Mouse (Mus musculus) cortical plate, adult 2 months (tissue): ENCODE measurements around the gene Ccnd3. TPM values are rescaled to one million over a fixed set of nuclear protein-coding genes. Genes with fewer than 3 reads are reported as not detected.

ENCODE experiments used
- H3K27ac ChIP-seq: fragments of 200-500 bp; 2 replicates; pipeline ENCODE4 v1.5.1; 2012; ENCODE audit warnings: low read length, control low read depth, inconsistent platforms; ENCODE audit not compliant: insufficient read depth
- H3K4me1 ChIP-seq: fragments of 200-500 bp; 2 replicates; pipeline ENCODE4 v1.6.1; 2011; ENCODE audit warnings: low read length; ENCODE audit not compliant: control insufficient read depth, insufficient read depth
- H3K4me3 ChIP-seq: fragments of 200-500 bp; 2 replicates; pipeline ENCODE4 v1.5.1; 2011; ENCODE audit warnings: mild to moderate bottlenecking, low read length, control low read depth; ENCODE audit not compliant: insufficient read depth
- CTCF ChIP-seq: fragments of 200-500 bp; IDR thresholded peaks from 2 replicates; pipeline ENCODE4 v1.5.1; 2011; ENCODE audit warnings: mild to moderate bottlenecking, control low read depth, low read length; ENCODE audit not compliant: insufficient read depth; ENCODE audit errors: extremely low read depth
- POLR2A ChIP-seq: fragments of 200-500 bp; IDR thresholded peaks from 2 replicates; pipeline ENCODE4 v1.6.1; 2011; ENCODE audit warnings: mild to moderate bottlenecking, low read length, control low read depth; ENCODE audit not compliant: insufficient read depth; ENCODE audit errors: extremely low read depth
- polyA plus RNA-seq: library from polyadenylated mRNA; depleted of rRNA; stranded (reverse); fragments of >200 nt; gene quantifications from 2 replicates; pipeline ENCODE4 v1.2.3, GENCODE M21; 2012

The Ccnd3 gene
- polyA plus RNA-seq, 1 experiment = 31.3 TPM

GRCm38 (mm10) chr17:47467659-47468058 is 37.2 kb upstream of the Ccnd3 start:
- Histone ChIP-seq H3K4me1 (no peaks in the 10 kb centered on the region), H3K27ac (no peak overlapping the region), H3K4me3 (no peak overlapping the region)
- TF ChIP-seq CTCF = no peak
- TF ChIP-seq POLR2A = no peak

GRCm38 (mm10) chr17:47468063-47468462 is 36.8 kb upstream of the Ccnd3 start:
- Histone ChIP-seq H3K27ac (no peak overlapping the region), H3K4me1 (no peaks in the 10 kb centered on the region), H3K4me3 (no peak overlapping the region)
- no peak for TF ChIP-seq POLR2A
- TF ChIP-seq CTCF = no peak

GRCm38 (mm10) chr17:47468466-47468865 is 36.4 kb upstream of the Ccnd3 start:
- H3K4me3 ChIP-seq = no peak overlapping the region
- no peaks in the 10 kb centered on the region for H3K4me1 ChIP-seq
- H3K27ac ChIP-seq = no peak overlapping the region
- TF ChIP-seq CTCF (no peak), POLR2A (no peak)

GRCm38 (mm10) chr17:47469642-47470041 is 35.2 kb upstream of the Ccnd3 start:
- H3K27ac ChIP-seq = no peak overlapping the region
- H3K4me3 ChIP-seq = no peak overlapping the region
- no peaks in the 10 kb centered on the region for H3K4me1 ChIP-seq
- TF ChIP-seq POLR2A = no peak
- TF ChIP-seq CTCF = no peak

- TF ChIP-seq CTCF (no peak), POLR2A (no peak)
- Histone ChIP-seq H3K4me3 (no peak overlapping the region), H3K4me1 (no peaks in the 10 kb centered on the region), H3K27ac (no peak overlapping the region)
Measured at GRCm38 (mm10) chr17:47470121-47470520, 34.7 kb upstream of the Ccnd3 start.

- TF ChIP-seq POLR2A = no peak
- no peak for TF ChIP-seq CTCF
- Histone ChIP-seq H3K4me3 (no peak overlapping the region), H3K4me1 (no peaks in the 10 kb centered on the region), H3K27ac (no peak overlapping the region)
Measured at GRCm38 (mm10) chr17:47470686-47471085, 34.2 kb upstream of the Ccnd3 start.

- no peak overlapping the region for H3K27ac ChIP-seq
- TF ChIP-seq POLR2A = no peak
- TF ChIP-seq CTCF = no peak
- no peak overlapping the region for H3K4me3 ChIP-seq
- no peaks in the 10 kb centered on the region for H3K4me1 ChIP-seq
Measured at GRCm38 (mm10) chr17:47472435-47473350, 32.2 kb upstream of the Ccnd3 start.

GRCm38 (mm10) chr17:47473434-47473974 is 31.3 kb upstream of the Ccnd3 start:
- no peak overlapping the region for H3K4me3 ChIP-seq
- TF ChIP-seq POLR2A (no peak), CTCF (peak; percentile 74)
- H3K4me1 ChIP-seq = no peaks in the 10 kb centered on the region
- H3K27ac ChIP-seq = no peak overlapping the region

- H3K4me1 ChIP-seq = no peaks in the 10 kb centered on the region
- no peak overlapping the region for H3K27ac ChIP-seq
- no peak overlapping the region for H3K4me3 ChIP-seq
- TF ChIP-seq POLR2A = no peak
- no peak for TF ChIP-seq CTCF
Measured at GRCm38 (mm10) chr17:47474250-47474649, 30.6 kb upstream of the Ccnd3 start.

- H3K4me1 ChIP-seq = no peaks in the 10 kb centered on the region
Measured at GRCm38 (mm10) chr17:47475181-47475580, 29.7 kb upstream of the Ccnd3 start.

More at GRCm38 (mm10) chr17:47475181-47475580, 29.7 kb upstream of the Ccnd3 start:
- TF ChIP-seq POLR2A = no peak
- TF ChIP-seq CTCF = no peak
- no peak overlapping the region for H3K27ac ChIP-seq
- no peak overlapping the region for H3K4me3 ChIP-seq
